Mouse (Mus musculus) T-helper 2 cell (primary cell): ENCODE data around the gene Csf1.

Experiments used
- in situ Hi-C: fragments of 300-600 bp; cut with MboI, MseI; formaldehyde crosslinking; loops from one replicate; pipeline ENCODE4 v1.15.1; 2025; ENCODE audit warnings: high pct_unique_total_duplicates

Gene Csf1

GRCm38 (mm10) chr3:107759929-107760581 is at the start of gene Csf1:
Gene Csf1 (minus strand): TSS chr3:107760469.
- in situ Hi-C loops, result loop anchor here (10.0 kb wide), 1 partner anchor 975 kb away; the partner anchor contains the start of gene Aknad1

- in situ Hi-C loops, result no loop called here
Measured at GRCm38 (mm10) chr3:107808013-107808750, 47.9 kb upstream of the Csf1 start.

- in situ Hi-C loops, result no loop called here
Measured at GRCm38 (mm10) chr3:107807386-107807974, 47.2 kb upstream of the Csf1 start.

- in situ Hi-C loops, result no loop called here
Measured at GRCm38 (mm10) chr3:107806916-107807315, 46.6 kb upstream of the Csf1 start.

GRCm38 (mm10) chr3:107804799-107805198 is 44.5 kb upstream of the Csf1 start:
- in situ Hi-C loops, result no loop called here

GRCm38 (mm10) chr3:107802185-107802946 is 42.1 kb upstream of the Csf1 start:
- in situ Hi-C loops, result no loop called here

GRCm38 (mm10) chr3:107798946-107799345 is 38.7 kb upstream of the Csf1 start:
- in situ Hi-C loops, result no loop called here

- in situ Hi-C loops, result no loop called here
Measured at GRCm38 (mm10) chr3:107796191-107796983, 36.1 kb upstream of the Csf1 start.

- in situ Hi-C loops, result no loop called here
Measured at GRCm38 (mm10) chr3:107794890-107795289, 34.6 kb upstream of the Csf1 start.

GRCm38 (mm10) chr3:107793300-107794201 is 33.3 kb upstream of the Csf1 start:
- in situ Hi-C loops, result no loop called here

GRCm38 (mm10) chr3:107792736-107793135 is 32.5 kb upstream of the Csf1 start:
- in situ Hi-C loops, result no loop called here

GRCm38 (mm10) chr3:107790766-107791303 is 30.6 kb upstream of the Csf1 start:
- in situ Hi-C loops, result no loop called here

- in situ Hi-C loops, result no loop called here
Measured at GRCm38 (mm10) chr3:107790227-107790626, 30.0 kb upstream of the Csf1 start.

- in situ Hi-C loops, result no loop called here
Measured at GRCm38 (mm10) chr3:107788885-107789284, 28.6 kb upstream of the Csf1 start.

- in situ Hi-C loops, result no loop called here
Measured at GRCm38 (mm10) chr3:107787613-107788501, 27.6 kb upstream of the Csf1 start.

- in situ Hi-C loops, result no loop called here
Measured at GRCm38 (mm10) chr3:107786980-107787612, 26.8 kb upstream of the Csf1 start.

- in situ Hi-C loops, result no loop called here
Measured at GRCm38 (mm10) chr3:107786344-107786743, 26.1 kb upstream of the Csf1 start.

- in situ Hi-C loops, result no loop called here
Measured at GRCm38 (mm10) chr3:107785546-107785945, 25.3 kb upstream of the Csf1 start.
